Mouse (Mus musculus): ENCODE results near the gene Krt86. TPM values are rescaled to one million over a fixed set of nuclear protein-coding genes. Genes with fewer than 3 reads are reported as not detected.

The Krt86 gene
- not detected in 2 replicates for polyA plus RNA-seq (2014; fragmentation: Nextera tagmentation; extraction: Ambion mirVana)

GRCm38 (mm10) chr15:101472952-101473528 lies at the start of gene Krt86:
Gene Krt86, plus strand, starts transcription at chr15:101473478.
- WGBS = 39% methylated on average over 10 of the region's 10 CpGs
- no peak for ATAC-seq (ENCODE audit: low FRiP score)

DNA sequence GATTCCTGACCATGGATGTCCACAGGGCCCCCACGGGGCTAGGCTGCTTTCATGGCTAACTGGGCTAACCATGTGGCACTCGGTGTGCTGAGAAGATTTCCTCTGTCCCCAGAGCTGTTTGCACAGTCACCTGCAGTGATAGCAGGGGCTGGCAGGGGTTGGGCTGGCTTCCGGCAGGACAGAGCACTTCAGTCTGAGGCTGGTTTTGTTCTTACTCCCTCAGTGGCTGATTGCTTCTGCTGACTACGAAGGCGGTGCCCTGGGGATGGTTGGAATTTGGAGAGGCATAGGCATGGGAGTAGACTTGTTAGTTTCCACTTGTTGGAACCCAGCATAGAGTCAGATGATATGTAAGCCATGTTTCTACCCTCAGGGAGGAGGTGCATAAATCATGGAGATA lies 48.4 kb upstream of the Krt86 start:
- Histone ChIP-seq H3K9ac (ENCODE audit: low read depth, low read length) (no peak overlapping the region), H3K27ac (ENCODE audit: low read depth, low read length) (no peak overlapping the region), H3K4me2 (replicated peaks; ENCODE audit: low read depth, low read length) (no peak overlapping the region), H3K27me3 (ENCODE audit: control insufficient read depth, insufficient read depth, low read length) (no peaks in the 10 kb centered on the region), H3K4me1 (replicated peaks; ENCODE audit: control insufficient read depth, insufficient read depth, low read length) (no peaks in the 10 kb centered on the region), H3K4me3 (ENCODE audit: low read depth, low read length) (no peak overlapping the region), H3K36me3 (ENCODE audit: control insufficient read depth, insufficient read depth, low read length) (no peaks in the 10 kb centered on the region), H3K9me3 (ENCODE audit: control insufficient read depth, low read length) (no peaks in the 10 kb centered on the region)
- DNase-seq (ENCODE audit: low spot score) (no peak), ATAC-seq (ENCODE audit: low FRiP score) (no peak)
- WGBS = 17% methylated on average over 5 of the region's 5 CpGs

More at GRCm38 (mm10) chr15:101472952-101473528, at the start of gene Krt86:
- no peaks in the 10 kb centered on the region for H3K9me3 ChIP-seq (ENCODE audit: control insufficient read depth, low read length)
- DNase-seq (ENCODE audit: low spot score) = peak; percentile 56
- H3K4me2 ChIP-seq (replicated peaks; ENCODE audit: low read depth, low read length) = no peak within 1 kb of the TSS
- H3K36me3 ChIP-seq (ENCODE audit: control insufficient read depth, insufficient read depth, low read length) = no peaks in the 10 kb centered on the region
- H3K27me3 ChIP-seq (ENCODE audit: control insufficient read depth, insufficient read depth, low read length) = no peaks in the 10 kb centered on the region
- no peak within 1 kb of the TSS for H3K27ac ChIP-seq (ENCODE audit: low read depth, low read length)
- no peak within 1 kb of the TSS for H3K4me3 ChIP-seq (ENCODE audit: low read depth, low read length)
- no peaks in the 10 kb centered on the region for H3K4me1 ChIP-seq (replicated peaks; ENCODE audit: control insufficient read depth, insufficient read depth, low read length)
- H3K9ac ChIP-seq (ENCODE audit: low read depth, low read length) = no peak within 1 kb of the TSS

- 88% methylated on average over 7 of the region's 7 CpGs for WGBS
- Histone ChIP-seq H3K36me3 (ENCODE audit: control insufficient read depth, insufficient read depth, low read length) (no peaks in the 10 kb centered on the region), H3K9me3 (ENCODE audit: control insufficient read depth, low read length) (no peaks in the 10 kb centered on the region), H3K27ac (ENCODE audit: low read depth, low read length) (no peak overlapping the region), H3K4me2 (replicated peaks; ENCODE audit: low read depth, low read length) (no peak overlapping the region), H3K27me3 (ENCODE audit: control insufficient read depth, insufficient read depth, low read length) (peaks cover 19% of the 10 kb centered on the region), H3K9ac (ENCODE audit: low read depth, low read length) (no peak overlapping the region), H3K4me1 (replicated peaks; ENCODE audit: control insufficient read depth, insufficient read depth, low read length) (0 out of 2 replicates have a peak, but pooled peaks cover 4% of the 10 kb centered on the region), H3K4me3 (ENCODE audit: low read depth, low read length) (no peak overlapping the region)
- DNase-seq (ENCODE audit: low spot score) (no peak), ATAC-seq (ENCODE audit: low FRiP score) (no peak)
Measured at GRCm38 (mm10) chr15:101436611-101437010, 36.7 kb upstream of the Krt86 start.

DNA sequence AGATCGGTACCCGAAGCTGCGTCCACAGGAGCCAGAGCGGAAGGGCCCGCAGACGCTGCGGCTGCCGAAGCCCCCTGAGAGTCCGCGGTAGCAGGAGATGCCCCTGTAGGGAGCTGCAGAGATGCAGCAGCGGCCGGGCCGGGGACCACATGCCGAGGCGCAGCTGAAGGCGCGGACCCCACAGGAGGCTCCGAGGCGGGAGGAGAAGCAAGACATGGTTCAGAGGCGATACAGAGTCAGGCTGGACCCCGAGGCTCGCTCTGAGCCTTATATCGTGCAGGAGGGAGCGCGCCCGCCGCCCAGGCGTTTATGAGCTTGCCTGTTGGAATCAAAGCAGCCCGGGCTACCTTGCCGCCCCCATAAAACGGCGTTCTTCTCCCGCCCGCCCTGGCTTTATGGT lies 34.7 kb upstream of the Krt86 start, which contains the start of gene Krt87:
Gene Krt87 (minus strand): TSS at position 250 of the 400 bp plus-strand sequence.
- Histone ChIP-seq H3K4me1 (replicated peaks; ENCODE audit: control insufficient read depth, insufficient read depth, low read length) (0 out of 2 replicates have a peak, but pooled peaks cover 4% of the 10 kb centered on the region), H3K9me3 (ENCODE audit: control insufficient read depth, low read length) (no peaks in the 10 kb centered on the region), H3K27ac (ENCODE audit: low read depth, low read length) (no peak within 1 kb of the TSS), H3K4me2 (replicated peaks; ENCODE audit: low read depth, low read length) (peak within 1 kb of the TSS; percentile 58), H3K4me3 (ENCODE audit: low read depth, low read length) (peak within 1 kb of the TSS; percentile 27), H3K27me3 (ENCODE audit: control insufficient read depth, insufficient read depth, low read length) (peaks cover 19% of the 10 kb centered on the region), H3K36me3 (ENCODE audit: control insufficient read depth, insufficient read depth, low read length) (no peaks in the 10 kb centered on the region), H3K9ac (ENCODE audit: low read depth, low read length) (peak within 1 kb of the TSS; percentile 44)
- DNase-seq (ENCODE audit: low spot score) (peak; percentile 41), ATAC-seq (ENCODE audit: low FRiP score) (no peak)
- WGBS = 3% methylated on average over 34 of the region's 34 CpGs

DNA sequence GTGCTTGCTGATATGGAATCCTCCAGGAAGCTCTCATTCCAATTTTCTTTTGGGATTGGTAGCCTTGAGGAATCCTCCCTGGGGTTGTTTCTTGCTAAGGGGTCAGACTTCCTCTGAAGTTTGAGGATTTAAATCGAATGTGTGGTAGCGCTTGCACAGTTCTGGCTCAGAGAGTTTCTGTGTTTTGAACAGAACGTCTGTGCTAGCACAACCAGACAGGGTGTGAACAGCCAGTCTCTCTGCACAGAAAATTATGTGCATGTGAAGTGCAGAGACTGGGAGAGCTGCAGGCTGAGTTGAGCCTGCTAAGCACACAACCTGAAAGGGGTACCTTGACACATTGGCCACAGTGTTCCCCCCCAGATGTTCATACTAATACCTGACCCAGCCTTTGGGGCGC lies 32.4 kb upstream of the Krt86 start:
- Histone ChIP-seq H3K4me1 (replicated peaks; ENCODE audit: control insufficient read depth, insufficient read depth, low read length) (0 out of 2 replicates have a peak, but pooled peaks cover 4% of the 10 kb centered on the region), H3K4me3 (ENCODE audit: low read depth, low read length) (no peak overlapping the region), H3K9me3 (ENCODE audit: control insufficient read depth, low read length) (no peaks in the 10 kb centered on the region), H3K4me2 (replicated peaks; ENCODE audit: low read depth, low read length) (no peak overlapping the region), H3K27ac (ENCODE audit: low read depth, low read length) (no peak overlapping the region), H3K9ac (ENCODE audit: low read depth, low read length) (no peak overlapping the region), H3K27me3 (ENCODE audit: control insufficient read depth, insufficient read depth, low read length) (peaks cover 19% of the 10 kb centered on the region), H3K36me3 (ENCODE audit: control insufficient read depth, insufficient read depth, low read length) (no peaks in the 10 kb centered on the region)
- WGBS = 85% methylated on average over 4 of the region's 4 CpGs
- ATAC-seq (ENCODE audit: low FRiP score) (no peak), DNase-seq (ENCODE audit: low spot score) (no peak)

- Histone ChIP-seq H3K4me2 (replicated peaks; ENCODE audit: low read depth, low read length) (no peak overlapping the region), H3K4me3 (ENCODE audit: low read depth, low read length) (no peak overlapping the region), H3K27ac (ENCODE audit: low read depth, low read length) (no peak overlapping the region), H3K9me3 (ENCODE audit: control insufficient read depth, low read length) (no peaks in the 10 kb centered on the region), H3K4me1 (replicated peaks; ENCODE audit: control insufficient read depth, insufficient read depth, low read length) (no peaks in the 10 kb centered on the region), H3K9ac (ENCODE audit: low read depth, low read length) (no peak overlapping the region), H3K36me3 (ENCODE audit: control insufficient read depth, insufficient read depth, low read length) (no peaks in the 10 kb centered on the region), H3K27me3 (ENCODE audit: control insufficient read depth, insufficient read depth, low read length) (no peaks in the 10 kb centered on the region)
- DNase-seq (ENCODE audit: low spot score) (no peak), ATAC-seq (ENCODE audit: low FRiP score) (no peak)
- 81% methylated on average over 11 of the region's 11 CpGs for whole genome bisulfite sequencing
Measured at GRCm38 (mm10) chr15:101446572-101446971, 26.7 kb upstream of the Krt86 start.

GRCm38 (mm10) chr15:101447444-101447843 lies 25.8 kb upstream of the Krt86 start, which contains the start of gene Krt88:
Gene Krt88, plus strand, starts transcription at chr15:101447744.
- 70% methylated on average over 2 of the region's 2 CpGs for WGBS
- Histone ChIP-seq H3K4me1 (replicated peaks; ENCODE audit: control insufficient read depth, insufficient read depth, low read length) (no peaks in the 10 kb centered on the region), H3K9me3 (ENCODE audit: control insufficient read depth, low read length) (no peaks in the 10 kb centered on the region), H3K36me3 (ENCODE audit: control insufficient read depth, insufficient read depth, low read length) (no peaks in the 10 kb centered on the region), H3K9ac (ENCODE audit: low read depth, low read length) (no peak within 1 kb of the TSS), H3K4me3 (ENCODE audit: low read depth, low read length) (no peak within 1 kb of the TSS), H3K27ac (ENCODE audit: low read depth, low read length) (no peak within 1 kb of the TSS), H3K27me3 (ENCODE audit: control insufficient read depth, insufficient read depth, low read length) (no peaks in the 10 kb centered on the region), H3K4me2 (replicated peaks; ENCODE audit: low read depth, low read length) (no peak within 1 kb of the TSS)
- DNase-seq (ENCODE audit: low spot score) (no peak), ATAC-seq (ENCODE audit: low FRiP score) (no peak)

DNA sequence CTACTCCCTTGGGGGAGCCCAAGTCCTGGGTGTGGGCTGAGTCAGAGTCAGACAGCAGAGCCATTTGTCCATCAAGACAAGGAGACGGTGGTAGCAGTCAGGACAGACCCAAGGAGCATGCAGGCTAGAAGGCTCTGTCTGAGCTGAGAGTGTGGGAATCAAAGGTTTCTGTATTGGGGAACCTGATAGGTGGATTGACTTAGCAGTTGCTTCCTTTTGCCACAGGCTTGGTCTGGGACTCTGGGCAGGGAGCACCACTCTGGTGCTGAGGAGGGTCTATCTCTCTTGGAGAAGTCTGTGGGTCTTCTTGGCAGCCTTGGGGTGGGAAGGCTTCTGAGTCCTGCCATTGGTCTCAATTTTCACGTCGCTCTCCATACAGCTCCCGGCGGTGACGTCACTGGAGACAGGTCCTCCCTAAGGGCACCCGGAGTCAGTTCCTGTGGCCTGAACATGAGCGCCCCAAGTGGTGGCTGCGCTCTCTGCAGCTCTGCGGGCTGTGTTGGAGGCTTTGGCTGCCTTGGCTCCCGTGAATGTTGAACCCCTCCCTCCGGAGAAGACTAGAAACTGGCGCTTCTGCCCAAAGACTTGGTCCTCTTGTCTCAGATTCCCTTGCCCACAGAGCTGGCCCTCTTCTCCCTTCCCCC lies 20.1 kb upstream of the Krt86 start:
- peak; percentile 89 for DNase-seq (ENCODE audit: low spot score)
- Histone ChIP-seq H3K9me3 (ENCODE audit: control insufficient read depth, low read length) (no peaks in the 10 kb centered on the region; the same call in 1 of the 2 replicates), H3K36me3 (ENCODE audit: control insufficient read depth, insufficient read depth, low read length) (no peaks in the 10 kb centered on the region), H3K27me3 (ENCODE audit: control insufficient read depth, insufficient read depth, low read length) (no peaks in the 10 kb centered on the region), H3K4me1 (replicated peaks; ENCODE audit: control insufficient read depth, insufficient read depth, low read length) (0 out of 2 replicates have a peak, but pooled peaks cover under 1% of the 10 kb centered on the region), H3K9ac (ENCODE audit: low read depth, low read length) (no peak overlapping the region), H3K4me2 (replicated peaks; ENCODE audit: low read depth, low read length) (0 out of 2 replicates have a peak overlapping the region, but pooled peaks have one; percentile 13), H3K4me3 (ENCODE audit: low read depth, low read length) (no peak overlapping the region), H3K27ac (ENCODE audit: low read depth, low read length) (no peak overlapping the region)
- ATAC-seq (ENCODE audit: low FRiP score) = 0 out of 2 replicates have a peak, but pooled peaks have one; percentile 47
- 8% methylated on average over 13 of the region's 13 CpGs for WGBS

Data from hindbrain, embryonic 11.5 days (tissue).